Comparison of ENCODE assay signal across 18 mouse cellular contexts in genomic region chr13:106887364-106887763, GRCm38 (mm10).
"Had no signal": no experiment of that assay in that cellular context is flagged by ENCODE, and none has a peak within 500 bp of the region (broad histone marks: within the 10 kb centered on the region; RNA-seq: fewer than 3 reads in every experiment).

No protein-coding gene starts in this region.

- H3K4me1 ChIP-seq: lung, embryonic 15.5 days; midbrain, embryonic 10.5 days; midbrain, embryonic 13.5 days had no signal

- H3K9ac ChIP-seq: lung, embryonic 15.5 days; midbrain, embryonic 13.5 days; neural tube, embryonic 13.5 days had no signal

- ATAC-seq: intestine, embryonic 16.5 days; midbrain, embryonic 13.5 days; midbrain, embryonic 16.5 days had no signal

- DNase-seq: kidney, adult 18-20 months; kidney, adult 9 months; kidney, postnatal 25 days; layer of hippocampus, adult 9-11 months; lung, adult 18-20 months; lung, postnatal 10 days; lung, postnatal 4 days; thymus, postnatal 25 days had no signal

- H3K27me3 ChIP-seq: lung, embryonic 15.5 days; midbrain, embryonic 13.5 days; neural tube, embryonic 13.5 days had no signal

- H3K4me2 ChIP-seq: lung, embryonic 15.5 days; midbrain, embryonic 13.5 days; neural tube, embryonic 13.5 days had no signal

- H3K4me3 ChIP-seq: layer of hippocampus, adult 2 months; lung, embryonic 15.5 days; midbrain, embryonic 10.5 days; midbrain, embryonic 13.5 days; myocyte; neural tube, embryonic 13.5 days had no signal

- H3K27ac ChIP-seq: kidney, postnatal 0 days; layer of hippocampus, adult 2 months; lung, embryonic 15.5 days; midbrain, embryonic 10.5 days; midbrain, embryonic 13.5 days; neural tube, embryonic 13.5 days; stomach, postnatal 0 days had no signal

- H3K9me3 ChIP-seq: lung, embryonic 15.5 days; midbrain, embryonic 10.5 days; midbrain, embryonic 13.5 days; neural tube, embryonic 13.5 days had no signal
